ENCODE assay signal across 16 mouse cellular contexts in the genomic region with DNA sequence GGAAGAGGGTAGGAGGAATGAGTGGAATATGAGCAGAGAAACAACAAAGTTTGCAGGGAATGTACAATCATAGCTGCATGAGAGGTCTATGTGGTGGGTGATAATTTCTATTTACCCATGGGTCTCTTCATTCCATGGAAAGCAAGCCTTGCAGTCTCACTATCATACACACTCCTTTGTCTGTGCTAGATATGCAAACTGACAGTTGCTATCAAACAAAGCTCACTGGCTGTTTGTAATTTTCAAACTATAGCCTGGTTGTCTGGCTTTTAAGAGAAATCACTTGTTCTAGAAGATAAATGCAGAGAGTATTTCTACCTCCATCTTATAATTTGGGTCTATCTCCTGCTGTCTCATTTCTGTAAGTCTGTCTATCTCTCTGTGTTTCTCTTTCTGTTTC.
"Had no signal": no experiment of that assay in that cellular context is flagged by ENCODE, and none has a peak within 500 bp of the region (broad histone marks: within the 10 kb centered on the region; RNA-seq: fewer than 3 reads in every experiment).

No protein-coding gene starts in this region.

- H3K27me3 ChIP-seq: neural tube, embryonic 13.5 days; neural tube, embryonic 15.5 days; stomach, embryonic 15.5 days had no signal

- DNase-seq: retina, postnatal 1 day; right cerebral cortex, adult 18-20 months; right cerebral cortex, postnatal 14 days; right cerebral cortex, postnatal 25 days; right cerebral cortex, postnatal 4 days; spleen, adult 18-20 months; thymus, adult 18-20 months; thymus, adult 2 months; thymus, postnatal 14 days; thymus, postnatal 25 days; thymus, postnatal 36 days; thymus, postnatal 4 days had no signal

- H3K9ac ChIP-seq: neural tube, embryonic 13.5 days; neural tube, embryonic 15.5 days; stomach, embryonic 15.5 days had no signal

- H3K9me3 ChIP-seq: neural tube, embryonic 13.5 days; neural tube, embryonic 15.5 days; stomach, embryonic 15.5 days had no signal

- H3K36me3 ChIP-seq: neural tube, embryonic 13.5 days; neural tube, embryonic 15.5 days; stomach, embryonic 15.5 days had no signal

- H3K4me3 ChIP-seq: neural tube, embryonic 13.5 days; neural tube, embryonic 15.5 days; stomach, embryonic 15.5 days had no signal

- H3K27ac ChIP-seq: neural tube, embryonic 13.5 days; neural tube, embryonic 15.5 days; stomach, embryonic 15.5 days; stomach, postnatal 0 days had no signal

- H3K4me1 ChIP-seq: neural tube, embryonic 13.5 days; neural tube, embryonic 15.5 days; stomach, embryonic 15.5 days had no signal
